Mouse (Mus musculus) intestine, embryonic 14.5 days (tissue): Measurements from ENCODE around the gene Ccdc9. TPM values are rescaled to one million over a fixed set of nuclear protein-coding genes. Genes with fewer than 3 reads are reported as not detected.
"Not testable (repeated sequence)": the region's sequence is repeated elsewhere in the genome, so short reads cannot be mapped to it uniquely, and the experiment has no call there.

Experiments
- ATAC-seq: fragments of 200-750 bp; cut with Nextera tagmentation; replicated peaks from 2 replicates; pipeline ENCODE4 v1.8.0; 2017; ENCODE audit warnings: low read depth, moderate number of reproducible peaks, moderate TSS enrichment, moderate library complexity; ENCODE audit not compliant: low FRiP score, low TSS enrichment
- DNase-seq: peaks from one replicate; pipeline ENCODE4 v3.0.0-alpha.2; 2018; ENCODE audit warnings: low spot score
- H3K27ac ChIP-seq: fragments of 300-500 bp; sonication (generic); 2 replicates; pipeline ENCODE4 v1.5.1; 2014; ENCODE audit warnings: low read depth, mild to moderate bottlenecking, control low read depth
- H3K27me3 ChIP-seq: fragments of 300-500 bp; sonication (generic); replicated peaks from 2 replicates; pipeline ENCODE4 v1.6.1; 2014; ENCODE audit warnings: low read length, control low read depth; ENCODE audit not compliant: control insufficient read depth, insufficient read depth
- H3K36me3 ChIP-seq: fragments of 300-500 bp; sonication (generic); 2 replicates; pipeline ENCODE4 v1.6.1; 2014; ENCODE audit warnings: low read length, control low read depth; ENCODE audit not compliant: control insufficient read depth, insufficient read depth
- H3K4me1 ChIP-seq: fragments of 300-500 bp; sonication (generic); replicated peaks from 2 replicates; pipeline ENCODE4 v1.6.1; 2014; ENCODE audit warnings: low read length, control low read depth, mixed read lengths; ENCODE audit not compliant: control insufficient read depth, insufficient read depth
- H3K4me2 ChIP-seq: fragments of 300-500 bp; sonication (generic); 2 replicates; pipeline ENCODE4 v1.6.1; 2014; ENCODE audit warnings: low read length
- H3K4me3 ChIP-seq: fragments of 300-500 bp; sonication (generic); 2 replicates; pipeline ENCODE4 v1.5.1; 2014; ENCODE audit warnings: low read depth, low read length, control low read depth, mixed read lengths
- H3K9ac ChIP-seq: fragments of 300-500 bp; sonication (generic); 2 replicates; pipeline ENCODE4 v1.6.1; 2014; ENCODE audit warnings: mild to moderate bottlenecking, low read length
- H3K9me3 ChIP-seq: fragments of 300-500 bp; sonication (generic); 2 replicates; pipeline ENCODE4 v1.6.1; 2016; ENCODE audit warnings: low read length, control low read depth; ENCODE audit not compliant: control insufficient read depth
- WGBS: fragments of 180-500 bp; shearing (Covaris S2); extraction: QIAGEN DNeasy Blood & Tissue Kit; methylation state at CpG from one replicate; pipeline ENCODE4 v1.1.7; 2014; 5-methylcytosine and 5-hydroxymethylcytosine counted together
- polyA plus RNA-seq: library from polyadenylated mRNA; unstranded; fragments of >200 nt; fragmentation: Nextera tagmentation; extraction: Ambion mirVana; gene quantifications from 2 replicates; pipeline ENCODE4 v1.2.1, GENCODE M21; 2014

The Ccdc9 gene
- polyA plus RNA-seq, 1 experiment from 2014 or later, result 19.0 TPM

GRCm38 (mm10) chr7:16271139-16271538, 15.5 kb downstream of the Ccdc9 start:
- H3K4me3 ChIP-seq, result no peak overlapping the region
- DNase-seq, result no peak

DNA sequence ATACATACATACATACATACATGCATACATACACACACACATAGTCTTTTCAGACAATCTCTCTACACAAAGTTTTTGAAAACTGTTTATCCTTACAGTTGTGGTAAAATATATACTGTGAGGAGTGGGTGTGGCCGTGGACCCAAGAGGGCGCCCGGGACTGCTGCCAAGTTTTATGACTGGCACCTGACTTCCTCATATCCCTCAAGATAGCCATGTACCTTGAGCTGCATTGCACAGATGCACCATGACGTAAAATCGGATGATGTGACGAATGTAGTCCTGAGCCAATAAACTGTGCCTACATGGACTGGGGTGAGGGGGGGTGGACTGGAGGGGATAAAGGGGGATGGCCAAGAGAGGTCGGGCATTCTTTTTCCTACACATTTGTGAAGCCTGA, 20.0 kb downstream of the Ccdc9 start:
- H3K4me1 ChIP-seq, DNase-seq, H3K9me3 ChIP-seq, H3K27me3 ChIP-seq, H3K4me3 ChIP-seq, H3K27ac ChIP-seq, H3K4me2 ChIP-seq, H3K36me3 ChIP-seq, H3K9ac ChIP-seq, ATAC-seq: not testable (repeated sequence)
- WGBS, result 85% methylated on average over 7 of the region's 7 CpGs

More at GRCm38 (mm10) chr7:16271139-16271538, 15.5 kb downstream of the Ccdc9 start:
- Histone ChIP-seq H3K36me3 (peaks cover 11% of the 10 kb centered on the region), H3K27ac (no peak overlapping the region), H3K4me1 (peaks cover 23% of the 10 kb centered on the region), H3K9me3 (no peaks in the 10 kb centered on the region), H3K27me3 (no peaks in the 10 kb centered on the region), H3K9ac (no peak overlapping the region), H3K4me2 (no peak overlapping the region)
- no peak for ATAC-seq
- WGBS, result 88% methylated on average over 1 of the region's 1 CpGs

GRCm38 (mm10) chr7:16265856-16266255, 20.7 kb downstream of the Ccdc9 start:
- ATAC-seq, result no peak
- no peak overlapping the region for H3K27ac ChIP-seq
- no peak overlapping the region for H3K9ac ChIP-seq
- H3K27me3 ChIP-seq, result no peaks in the 10 kb centered on the region
- no peak for DNase-seq
- no peaks in the 10 kb centered on the region for H3K4me1 ChIP-seq
- 0 out of 2 replicates have a peak, but pooled peaks cover 5% of the 10 kb centered on the region for H3K9me3 ChIP-seq
- H3K36me3 ChIP-seq, result no peaks in the 10 kb centered on the region
- H3K4me3 ChIP-seq, result no peak overlapping the region
- H3K4me2 ChIP-seq, result no peak overlapping the region
- 91% methylated on average over 11 of the region's 11 CpGs for WGBS

DNA sequence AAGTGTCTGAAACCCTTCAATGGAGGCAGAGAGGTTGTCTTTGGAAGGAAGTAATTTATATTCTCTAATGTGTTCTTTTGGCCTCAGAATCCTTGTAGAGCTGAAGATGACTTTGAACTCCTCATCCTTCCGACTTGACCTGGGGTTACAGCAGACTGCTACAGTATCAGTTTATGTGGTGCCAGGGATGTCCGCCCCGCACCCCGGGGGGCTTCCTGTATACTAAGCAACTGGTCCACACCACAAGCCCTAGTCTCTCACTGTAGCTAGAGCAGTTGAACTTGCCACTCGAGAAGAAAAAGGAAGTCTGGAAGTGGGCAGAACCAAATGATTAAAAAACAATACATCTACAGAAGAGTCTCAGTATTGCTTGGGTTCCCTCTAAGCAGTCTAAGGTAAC, 22.8 kb downstream of the Ccdc9 start:
- H3K9ac ChIP-seq, result no peak overlapping the region
- DNase-seq, result no peak
- no peak for ATAC-seq
- H3K36me3 ChIP-seq, result no peaks in the 10 kb centered on the region
- no peaks in the 10 kb centered on the region for H3K4me1 ChIP-seq
- H3K27ac ChIP-seq, result no peak overlapping the region
- H3K27me3 ChIP-seq, result no peaks in the 10 kb centered on the region
- 82% methylated on average over 5 of the region's 5 CpGs for WGBS
- H3K9me3 ChIP-seq, result 0 out of 2 replicates have a peak, but pooled peaks cover 5% of the 10 kb centered on the region
- H3K4me3 ChIP-seq, result no peak overlapping the region
- H3K4me2 ChIP-seq, result no peak overlapping the region

DNA sequence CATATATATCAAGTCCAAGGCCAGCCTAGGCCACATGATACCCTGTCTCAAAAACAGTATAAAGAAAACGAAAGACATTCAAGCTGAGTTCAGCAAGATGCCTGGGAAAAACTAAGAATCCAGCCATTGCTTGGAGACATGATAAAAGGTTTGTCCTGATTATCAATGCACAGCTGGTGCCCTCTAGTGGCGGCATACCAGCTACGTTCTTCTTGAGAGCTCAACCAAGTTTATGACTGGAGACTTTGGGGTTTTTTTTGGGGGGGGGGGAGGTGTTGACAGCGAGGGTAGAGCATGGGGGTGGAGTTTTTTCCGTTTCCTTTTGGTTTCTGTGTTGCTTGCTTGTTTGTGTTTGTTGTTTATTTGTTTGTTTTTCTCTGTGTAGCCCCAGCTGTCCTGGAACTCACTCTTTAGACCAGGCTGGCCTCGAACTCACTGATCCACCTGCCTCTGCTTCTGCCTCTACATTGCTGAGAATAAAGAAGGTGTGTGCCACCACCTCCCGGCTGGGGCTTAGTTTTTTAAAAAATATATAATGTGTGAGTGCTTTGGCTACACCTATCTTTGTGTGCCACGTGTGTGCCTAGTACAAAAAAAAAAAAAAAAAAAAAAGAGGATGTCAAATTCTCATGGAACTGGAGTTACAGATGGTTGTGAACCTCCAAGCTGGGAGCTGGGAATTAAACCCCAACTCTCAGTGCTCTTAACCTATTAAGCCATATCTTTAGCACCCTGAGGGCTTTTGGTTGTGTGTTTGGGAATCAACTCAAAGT, 23.4 kb downstream of the Ccdc9 start:
- H3K9me3 ChIP-seq, result 0 out of 2 replicates have a peak, but pooled peaks cover 5% of the 10 kb centered on the region
- no peaks in the 10 kb centered on the region for H3K27me3 ChIP-seq
- WGBS, result 29% methylated on average over 8 of the region's 8 CpGs
- peak; percentile 77 for DNase-seq
- no peak overlapping the region for H3K4me3 ChIP-seq
- H3K27ac ChIP-seq, result no peak overlapping the region
- ATAC-seq, result no peak
- H3K9ac ChIP-seq, result no peak overlapping the region
- no peak overlapping the region for H3K4me2 ChIP-seq
- no peaks in the 10 kb centered on the region for H3K4me1 ChIP-seq
- H3K36me3 ChIP-seq, result no peaks in the 10 kb centered on the region

DNA sequence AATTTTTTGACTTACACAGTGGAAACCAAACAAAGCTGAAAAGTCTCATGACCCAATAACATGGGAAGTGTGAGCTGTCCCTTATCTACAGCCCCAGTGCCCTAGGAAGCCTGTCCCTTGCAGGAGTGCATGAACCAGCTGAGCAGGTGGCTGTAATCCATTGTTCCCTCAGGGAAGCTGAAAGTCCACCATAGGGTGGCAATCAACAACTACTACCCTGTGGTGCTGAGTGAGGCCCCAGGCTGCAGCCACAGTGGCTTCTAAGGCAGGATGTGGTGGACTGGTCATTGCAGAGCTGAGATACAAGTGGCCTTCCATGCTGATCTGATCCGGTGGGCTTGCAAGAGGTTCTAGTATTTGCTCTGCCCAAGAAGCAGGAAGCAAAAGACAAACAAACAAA, 25.5 kb downstream of the Ccdc9 start:
- ATAC-seq (no peak), DNase-seq (peak; percentile 49)
- WGBS, result 81% methylated on average over 1 of the region's 1 CpGs
- H3K4me2 ChIP-seq, result no peak overlapping the region
- no peak overlapping the region for H3K4me3 ChIP-seq
- H3K27me3 ChIP-seq, result no peaks in the 10 kb centered on the region
- no peaks in the 10 kb centered on the region for H3K36me3 ChIP-seq
- no peak overlapping the region for H3K9ac ChIP-seq
- H3K27ac ChIP-seq, result no peak overlapping the region
- no peaks in the 10 kb centered on the region for H3K4me1 ChIP-seq
- 0 out of 2 replicates have a peak, but pooled peaks cover 5% of the 10 kb centered on the region for H3K9me3 ChIP-seq

GRCm38 (mm10) chr7:16259110-16259590, 27.4 kb downstream of the Ccdc9 start, which contains the start of gene C5ar1:
TSS of gene C5ar1 (minus strand) at chr7:16259540.
- Histone ChIP-seq H3K9ac (no peak within 1 kb of the TSS), H3K9me3 (no peaks in the 10 kb centered on the region), H3K27me3 (no peaks in the 10 kb centered on the region), H3K4me2 (no peak within 1 kb of the TSS), H3K36me3 (no peaks in the 10 kb centered on the region), H3K4me3 (no peak within 1 kb of the TSS), H3K4me1 (no peaks in the 10 kb centered on the region), H3K27ac (no peak within 1 kb of the TSS)
- ATAC-seq (no peak), DNase-seq (no peak)
- 84% methylated on average over 5 of the region's 5 CpGs for WGBS

GRCm38 (mm10) chr7:16257830-16258229, 28.8 kb downstream of the Ccdc9 start:
- 86% methylated on average over 11 of the region's 11 CpGs for WGBS
- no peak for DNase-seq
- H3K27ac ChIP-seq, result no peak overlapping the region
- no peaks in the 10 kb centered on the region for H3K27me3 ChIP-seq
- H3K9ac ChIP-seq, result no peak overlapping the region
- ATAC-seq, result no peak
- no peaks in the 10 kb centered on the region for H3K9me3 ChIP-seq
- no peak overlapping the region for H3K4me3 ChIP-seq
- no peaks in the 10 kb centered on the region for H3K4me1 ChIP-seq
- no peaks in the 10 kb centered on the region for H3K36me3 ChIP-seq
- no peak overlapping the region for H3K4me2 ChIP-seq

- H3K9ac ChIP-seq, H3K36me3 ChIP-seq, H3K4me2 ChIP-seq, H3K4me1 ChIP-seq, H3K4me3 ChIP-seq, H3K27ac ChIP-seq, ATAC-seq, H3K9me3 ChIP-seq, H3K27me3 ChIP-seq, DNase-seq: not testable (repeated sequence)
- WGBS, result 82% methylated on average over 4 of the region's 4 CpGs
Observed at GRCm38 (mm10) chr7:16255963-16256362, 30.6 kb downstream of the Ccdc9 start.
